Mouse (Mus musculus): ENCODE results near the gene Mogs. TPM values are rescaled to one million over a fixed set of nuclear protein-coding genes. Genes with fewer than 3 reads are reported as not detected.

Gene Mogs
- total and polyA plus RNA-seq, 3 experiments, result 57.2 to 78.9 (median 77.3) TPM

GRCm38 (mm10) chr6:83165026-83165606 is 49.8 kb downstream of the Mogs start:
- in situ Hi-C loops (cut with MboI; ENCODE audit: low pct_ligation_motif_present, low pct_unique_long_range_greater_than_20kb, low sequenced_read_pairs) (loop anchor here (5.0 kb wide), 1 partner anchor 42 kb away; no protein-coding TSS in a partner anchor), dilution Hi-C loops (cut with MboI; ENCODE audit: extremely low pct_ligation_motif_present, extremely low pct_unique_long_range_greater_than_20kb, low sequenced_read_pairs) (no loop called here)
- no peaks in the 10 kb centered on the region; the same call in none of the 2 replicates for H3K79me2 ChIP-seq (replicated peaks; ENCODE audit: control insufficient read depth, extremely low read depth, insufficient read depth, poor library complexity, severe bottlenecking)
- DNase-seq (ENCODE audit: extremely low read depth), result no peak
- peak overlapping the region; percentile 72 for H3K4me2 ChIP-seq (ENCODE audit: insufficient read depth, low read depth, poor library complexity, severe bottlenecking)
- H3K9ac ChIP-seq (ENCODE audit: insufficient read depth, low read depth), result peak overlapping the region; percentile 83
- peaks cover 5% of the 10 kb centered on the region for H3K27me3 ChIP-seq (replicated peaks)
- no peaks in the 10 kb centered on the region for H3K9me3 ChIP-seq (replicated peaks; ENCODE audit: low read length)
- TF ChIP-seq TBP (conservative IDR thresholded peaks at IDR 0.05; ENCODE audit: low read depth, low read length) (0 out of 2 replicates have a peak, but pooled peaks have one; percentile 36), CTCF (conservative IDR thresholded peaks at IDR 0.05 in 1 of 2, IDR thresholded peaks at IDR 0.05 in 1 of 2; ENCODE audit: low read depth in 2 of 2, low read length in 2 of 2) (peak in 1 of 2 experiments; percentile 48; a peak in 2 of 4 replicates), MAZ (IDR thresholded peaks at IDR 0.05; ENCODE audit: low read depth, low read length) (no peak), HCFC1 (IDR thresholded peaks at IDR 0.05; ENCODE audit: low read depth, low read length) (no peak), MXI1 (IDR thresholded peaks at IDR 0.05; ENCODE audit: low read depth, low read length) (no peak)
- H3K4me3 ChIP-seq (replicated peaks in 1 of 3; ENCODE audit: low read depth in 2 of 3, low read length in 2 of 3, poor library complexity in 1 of 3), result peak overlapping the region; percentile 53 to 85 (median 72)
- H3K36me3 ChIP-seq (replicated peaks in 1 of 2; ENCODE audit: control insufficient read depth in 1 of 2, insufficient read depth in 1 of 2, low read length in 1 of 2), result peaks cover 0 to 7% of the 10 kb centered on the region in 2 experiments
- peaks cover 0 to 22% of the 10 kb centered on the region in 2 experiments; a peak in 2 of 4 replicates for H3K4me1 ChIP-seq (ENCODE audit: control insufficient read depth in 1 of 2, insufficient read depth in 2 of 2)
- no peak overlapping the region for H3K27ac ChIP-seq (ENCODE audit: insufficient read depth, low read depth)

- Histone ChIP-seq H3K4me2 (ENCODE audit: insufficient read depth, low read depth, poor library complexity, severe bottlenecking) (peak within 1 kb of the TSS; percentile 93), H3K9me3 (replicated peaks; ENCODE audit: low read length) (no peaks in the 10 kb centered on the region)
- DNase-seq (ENCODE audit: extremely low read depth), result peak; percentile 92
- TF ChIP-seq TCF12 (IDR thresholded peaks at IDR 0.05; ENCODE audit: low read depth, low read length) (peak; percentile 44), MAFK (IDR thresholded peaks at IDR 0.05; ENCODE audit: insufficient replicate concordance, low read length) (no peak), KAT2A (IDR thresholded peaks at IDR 0.05; ENCODE audit: insufficient replicate concordance, low read length) (no peak), MAZ (IDR thresholded peaks at IDR 0.05; ENCODE audit: low read depth, low read length) (peak; percentile 58), MXI1 (IDR thresholded peaks at IDR 0.05; ENCODE audit: low read depth, low read length) (peak; percentile 71), SMC3 (IDR thresholded peaks at IDR 0.05; ENCODE audit: low read depth, low read length) (peak; percentile 39), EP300 (IDR thresholded peaks at IDR 0.05; ENCODE audit: low read length) (no peak), CTCF (conservative IDR thresholded peaks at IDR 0.05 in 1 of 2, IDR thresholded peaks at IDR 0.05 in 1 of 2; ENCODE audit: low read depth in 2 of 2, low read length in 2 of 2) (peak in 1 of 2 experiments; percentile 78; a peak in 2 of 4 replicates), USF1 (IDR thresholded peaks at IDR 0.05; ENCODE audit: low read depth, low read length) (no peak), CHD1 (IDR thresholded peaks at IDR 0.05; ENCODE audit: low read depth, low read length) (no peak), MYC (IDR thresholded peaks at IDR 0.05; ENCODE audit: low read depth, low read length) (no peak), BHLHE40 (IDR thresholded peaks at IDR 0.05; ENCODE audit: low read depth, low read length) (peak; percentile 41; the same call in 1 of the 2 replicates), TBP (conservative IDR thresholded peaks at IDR 0.05; ENCODE audit: low read depth, low read length) (0 out of 2 replicates have a peak, but pooled peaks have one; percentile 14), JUND (conservative IDR thresholded peaks at IDR 0.05; ENCODE audit: low read depth, low read length) (no peak), JUN (IDR thresholded peaks at IDR 0.05; ENCODE audit: insufficient read depth, low read depth, low read length) (no peak), MAX (IDR thresholded peaks at IDR 0.05; ENCODE audit: low read length) (peak; percentile 100), PAX5 (IDR thresholded peaks at IDR 0.05; ENCODE audit: low read length) (no peak), RCOR1 (conservative IDR thresholded peaks at IDR 0.05; ENCODE audit: low read depth, low read length) (0 out of 2 replicates have a peak, but pooled peaks have one; percentile 6), RAD21 (IDR thresholded peaks at IDR 0.05; ENCODE audit: low read depth, low read length) (no peak), E2F4 (IDR thresholded peaks at IDR 0.05; ENCODE audit: insufficient replicate concordance, low read depth, low read length) (no peak), GABPA (IDR thresholded peaks at IDR 0.05; ENCODE audit: insufficient replicate concordance, low read depth, low read length) (no peak), USF2 (conservative IDR thresholded peaks at IDR 0.05; ENCODE audit: low read depth, low read length) (no peak), CHD2 (IDR thresholded peaks at IDR 0.05; ENCODE audit: low read length) (no peak), ZMIZ1 (IDR thresholded peaks at IDR 0.05; ENCODE audit: low read depth, low read length) (no peak), NELFE (IDR thresholded peaks at IDR 0.05; ENCODE audit: low read depth, low read length) (peak; percentile 58; the same call in 1 of the 2 replicates), UBTF (IDR thresholded peaks at IDR 0.05; ENCODE audit: low read depth, low read length) (no peak), IRF4 (IDR thresholded peaks at IDR 0.05; ENCODE audit: low read depth, low read length) (peak; percentile 29; the same call in 1 of the 2 replicates), SIN3A (IDR thresholded peaks at IDR 0.05; ENCODE audit: low read length) (peak; percentile 74; the same call in 1 of the 2 replicates)
Observed at GRCm38 (mm10) chr6:83165607-83166242, 50.4 kb downstream of the Mogs start, which contains the start of gene Dctn1. Gene Dctn1 (plus strand): TSS chr6:83165920.

More at GRCm38 (mm10) chr6:83165607-83166242, 50.4 kb downstream of the Mogs start, which contains the start of gene Dctn1:
- Histone ChIP-seq H3K4me3 (replicated peaks in 1 of 3; ENCODE audit: low read depth in 2 of 3, low read length in 2 of 3, poor library complexity in 1 of 3) (peak within 1 kb of the TSS; percentile 75 to 91 (median 85)), H3K27ac (ENCODE audit: insufficient read depth, low read depth) (no peak within 1 kb of the TSS), H3K4me1 (ENCODE audit: control insufficient read depth in 1 of 2, insufficient read depth in 2 of 2) (peaks cover under 1 to 22% of the 10 kb centered on the region in 2 experiments; a peak in 3 of 4 replicates), H3K9ac (ENCODE audit: insufficient read depth, low read depth) (peak within 1 kb of the TSS; percentile 91), H3K27me3 (replicated peaks) (peaks cover 5% of the 10 kb centered on the region), H3K79me2 (replicated peaks; ENCODE audit: control insufficient read depth, extremely low read depth, insufficient read depth, poor library complexity, severe bottlenecking) (no peaks in the 10 kb centered on the region; the same call in none of the 2 replicates), H3K36me3 (replicated peaks in 1 of 2; ENCODE audit: control insufficient read depth in 1 of 2, insufficient read depth in 1 of 2, low read length in 1 of 2) (peaks cover 0 to 7% of the 10 kb centered on the region in 2 experiments)
- dilution Hi-C loops (cut with MboI; ENCODE audit: extremely low pct_ligation_motif_present, extremely low pct_unique_long_range_greater_than_20kb, low sequenced_read_pairs), result no loop called here
- in situ Hi-C loops (cut with MboI; ENCODE audit: low pct_ligation_motif_present, low pct_unique_long_range_greater_than_20kb, low sequenced_read_pairs), result loop anchor here (5.0 kb wide), 1 partner anchor 42 kb away; no protein-coding TSS in a partner anchor

All from CH12.LX (cell line).